Mouse (Mus musculus) myocyte (in vitro differentiated cells): ENCODE measurements around the gene Fyn.

Experiments used
- E2F4 ChIP-seq: IDR thresholded peaks from one replicate; pipeline ENCODE4 v1.6.1; 2011; ENCODE audit warnings: mild to moderate bottlenecking, control low read depth, moderate library complexity; ENCODE audit not compliant: insufficient read depth
- MYOG ChIP-seq, 3 experiments: IDR thresholded peaks; one replicate each; pipeline ENCODE4 v1.6.1; 2011; ENCODE audit warnings: control low read depth in 2 of 3, low read depth in 2 of 3, mild to moderate bottlenecking in 2 of 3; ENCODE audit not compliant: insufficient read length in 2 of 3, control insufficient read depth in 1 of 3, insufficient read depth in 1 of 3
- POLR2A ChIP-seq: IDR thresholded peaks from one replicate; pipeline ENCODE4 v1.6.1; 2011; ENCODE audit warnings: low read depth, mild to moderate bottlenecking, control low read depth, moderate library complexity; ENCODE audit not compliant: insufficient read length
- POLR2AphosphoS2 ChIP-seq: IDR thresholded peaks from one replicate; pipeline ENCODE4 v1.6.1; 2011; ENCODE audit warnings: low read depth, control low read depth; ENCODE audit not compliant: insufficient read length

DNA sequence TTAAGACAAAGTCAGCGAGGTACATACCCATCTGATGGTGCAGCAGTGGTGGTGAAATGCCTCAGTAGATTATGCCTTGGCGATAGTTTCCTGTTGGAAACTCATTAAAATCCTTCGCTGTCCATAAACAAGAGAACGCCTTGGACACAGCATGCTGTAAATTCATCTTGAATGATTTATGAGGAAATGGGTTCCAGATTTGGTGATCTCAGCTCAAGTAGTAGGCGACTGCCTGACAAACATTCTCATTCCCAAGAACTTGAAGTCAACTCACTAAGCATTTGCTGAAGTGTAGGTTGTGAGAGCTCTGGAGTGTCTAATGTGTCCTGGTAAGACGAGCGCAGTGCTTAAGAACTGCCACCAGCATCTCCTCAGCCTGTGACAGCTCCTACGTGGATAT, 141.3 kb downstream of the Fyn start:
- TF ChIP-seq POLR2A (no peak), MYOG (IDR thresholded peaks at IDR 0.05; ENCODE audit: control insufficient read depth in 1 of 3, insufficient read depth in 1 of 3, insufficient read length in 2 of 3, low read depth in 2 of 3) (no peak), E2F4 (no peak), POLR2AphosphoS2 (no peak)
